Comparison of ENCODE assay signal across 9 mouse cellular contexts in the genomic region with DNA sequence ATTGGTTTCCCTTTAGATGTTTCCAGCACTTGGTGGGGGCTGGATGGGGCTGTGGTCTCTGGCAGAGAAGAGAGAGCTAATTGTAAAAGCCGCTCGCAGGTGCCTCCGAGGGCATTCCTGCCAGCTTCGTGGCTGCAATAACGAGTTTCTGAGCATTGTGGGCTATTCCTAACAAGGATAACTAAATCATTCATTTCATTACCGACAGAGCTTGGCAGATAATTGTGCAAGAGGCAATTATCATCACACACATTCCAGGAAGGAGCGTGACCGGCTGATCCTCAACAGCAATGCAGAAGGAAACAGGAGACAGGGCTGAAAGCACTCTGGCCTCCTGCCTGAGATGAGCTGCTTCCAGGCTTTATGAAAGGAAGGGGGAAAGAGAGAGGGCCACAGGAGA. TPM values are rescaled to one million over a fixed set of nuclear protein-coding genes. Genes with fewer than 3 reads are reported as not detected.
A peak's percentile ranks its signal among the peaks of the same experiment; 100 is the strongest.
DNase-seq lines count a peak whose midpoint lies in the region; ATAC-seq lines count a peak whose summit lies in the region.
"Had no signal": no experiment of that assay in that cellular context is flagged by ENCODE, and none has a peak within 500 bp of the region (broad histone marks: within the 10 kb centered on the region; RNA-seq: fewer than 3 reads in every experiment).

No protein-coding gene starts in this region.

- no peak overlapping the region for H3K4me2 ChIP-seq in kidney, embryonic 15.5 days
- no peak overlapping the region for H3K4me2 ChIP-seq in forebrain, embryonic 13.5 days
- H3K4me2 ChIP-seq in midbrain, embryonic 14.5 days (ENCODE audit: low read length), result no peak overlapping the region

- DNase-seq in kidney, adult 18-20 months, result no peak
- peak; percentile 16 for DNase-seq in embryo, embryonic 11 days
- DNase-seq in midbrain, embryonic 14.5 days, result peak; percentile 61
- DNase-seq in right cerebral cortex, postnatal 4 days, result no peak
- DNase-seq: lung, adult 18-20 months had no signal

- ATAC-seq in kidney, embryonic 15.5 days (replicated peaks; ENCODE audit: low FRiP score), result no peak
- ATAC-seq in forebrain, embryonic 13.5 days, result peak; percentile 47
- ATAC-seq in midbrain, embryonic 14.5 days (ENCODE audit: low FRiP score, low TSS enrichment), result peak; percentile 31; the same call in 1 of the 2 replicates
- no peak for ATAC-seq in CD4-positive, CD25-positive, alpha-beta regulatory T cell, adult 4 months

- 32% methylated on average over 8 of the region's 8 CpGs for WGBS in kidney, embryonic 15.5 days
- 13% methylated on average over 8 of the region's 8 CpGs for WGBS in forebrain, embryonic 13.5 days
- WGBS in midbrain, embryonic 14.5 days, result 15% methylated on average over 8 of the region's 8 CpGs

- peaks cover 6% of the 10 kb centered on the region; the same call in 1 of the 2 replicates for H3K4me1 ChIP-seq in kidney, embryonic 15.5 days
- H3K4me1 ChIP-seq in forebrain, embryonic 13.5 days, result peaks cover 12% of the 10 kb centered on the region
- 0 out of 2 replicates have a peak, but pooled peaks cover 4% of the 10 kb centered on the region for H3K4me1 ChIP-seq in midbrain, embryonic 14.5 days (ENCODE audit: control insufficient read depth, insufficient read depth, low read length)

- no peaks in the 10 kb centered on the region for H3K27me3 ChIP-seq in kidney, embryonic 15.5 days
- no peaks in the 10 kb centered on the region for H3K27me3 ChIP-seq in forebrain, embryonic 13.5 days
- H3K27me3 ChIP-seq in midbrain, embryonic 14.5 days (ENCODE audit: control insufficient read depth, insufficient read depth, low read length), result no peaks in the 10 kb centered on the region

- no peaks in the 10 kb centered on the region for H3K36me3 ChIP-seq in kidney, embryonic 15.5 days
- H3K36me3 ChIP-seq in forebrain, embryonic 13.5 days (ENCODE audit: poor library complexity, severe bottlenecking), result no peaks in the 10 kb centered on the region
- H3K36me3 ChIP-seq in midbrain, embryonic 14.5 days (ENCODE audit: control insufficient read depth, insufficient read depth, low read length), result no peaks in the 10 kb centered on the region
- H3K36me3 ChIP-seq: G1E had no signal

- H3K9ac ChIP-seq in kidney, embryonic 15.5 days, result no peak overlapping the region
- H3K9ac ChIP-seq in forebrain, embryonic 13.5 days, result no peak overlapping the region
- H3K9ac ChIP-seq in midbrain, embryonic 14.5 days (replicated peaks; ENCODE audit: low read length), result no peak overlapping the region

- H3K27ac ChIP-seq in kidney, embryonic 15.5 days, result 0 out of 2 replicates have a peak overlapping the region, but pooled peaks have one; percentile 13
- H3K27ac ChIP-seq in forebrain, embryonic 13.5 days, result peak overlapping the region; percentile 75
- H3K27ac ChIP-seq in midbrain, embryonic 14.5 days (replicated peaks; ENCODE audit: low read depth, low read length), result peak overlapping the region; percentile 71

- no peaks in the 10 kb centered on the region for H3K9me3 ChIP-seq in kidney, embryonic 15.5 days (replicated peaks)
- no peaks in the 10 kb centered on the region for H3K9me3 ChIP-seq in forebrain, embryonic 13.5 days (replicated peaks)
- no peaks in the 10 kb centered on the region for H3K9me3 ChIP-seq in midbrain, embryonic 14.5 days (ENCODE audit: control insufficient read depth, low read length)

- H3K4me3 ChIP-seq in kidney, embryonic 15.5 days (replicated peaks), result no peak overlapping the region
- no peak overlapping the region for H3K4me3 ChIP-seq in forebrain, embryonic 13.5 days
- no peak overlapping the region for H3K4me3 ChIP-seq in midbrain, embryonic 14.5 days (replicated peaks; ENCODE audit: low read depth, low read length)

RNA-seq across cellular contexts. Expression of a gene that starts 24.8 kb away (rescaled TPM):
- polyA plus RNA-seq in kidney, embryonic 15.5 days (2015; fragmentation: Nextera tagmentation; extraction: Ambion mirVana), result 3.2 and 4.5 TPM in 2 replicates
- polyA plus RNA-seq in forebrain, embryonic 13.5 days (2015; fragmentation: Nextera tagmentation; extraction: Ambion mirVana), result 1.2 and 1.3 TPM in 2 replicates
- polyA plus RNA-seq in midbrain, embryonic 14.5 days (2014; fragmentation: Nextera tagmentation; extraction: Ambion mirVana), result 2.6 and 3.5 TPM in 2 replicates
- polyA plus RNA-seq in CD4-positive, CD25-positive, alpha-beta regulatory T cell, adult 4 months (2017; shearing (Covaris generic)), result not detected
- polyA plus RNA-seq: G1E had no signal

Comparison
In these comparisons a context has a peak if more than half of its experiments do, and no peak if none do; other contexts are left out.
1. ATAC-seq: peak in forebrain, embryonic 13.5 days (single experiment) and midbrain, embryonic 14.5 days (single experiment); none in kidney, embryonic 15.5 days (single experiment) and CD4-positive, CD25-positive, alpha-beta regulatory T cell, adult 4 months (single experiment).
2. H3K27ac ChIP-seq: peak in every context shown above with its lines; median percentile 75 in forebrain, embryonic 13.5 days; 71 in midbrain, embryonic 14.5 days; 13 in kidney, embryonic 15.5 days.
3. DNase-seq: peak in embryo, embryonic 11 days (single experiment) and midbrain, embryonic 14.5 days (single experiment); none in kidney, adult 18-20 months (single experiment) and right cerebral cortex, postnatal 4 days (single experiment).